1 mouse cellular context compared by ENCODE assay signal in the genomic region with DNA sequence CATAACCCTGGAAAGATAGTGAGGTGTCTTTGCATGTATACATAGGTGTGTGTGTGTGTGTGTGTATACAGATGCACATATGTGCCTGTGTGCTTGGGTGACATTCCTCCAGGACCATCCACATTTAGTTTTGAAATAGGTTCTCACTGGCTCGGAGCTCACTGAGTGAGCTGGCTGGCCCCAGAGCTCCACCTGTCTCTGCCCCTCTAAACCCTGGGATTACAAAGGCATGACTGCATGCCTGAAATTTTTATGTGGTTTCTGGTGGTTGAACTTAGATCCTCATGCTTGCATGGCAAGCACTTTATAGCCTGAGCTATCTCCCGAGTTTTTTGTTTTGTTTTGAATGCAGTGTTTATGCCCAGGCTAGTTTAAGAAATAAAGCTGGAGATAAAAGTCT.
TF ChIP-seq lines count a peak whose summit lies in the region.

No protein-coding gene starts in this region.

TF ChIP-seq in C2C12, 6 proteins besides CTCF, POLR2A, EP300 and RAD21 (continued from another document):
- no peak for TF ChIP-seq FOSL1 (IDR thresholded peaks at IDR 0.05; ENCODE audit: insufficient read depth, low read length, poor library complexity, severe bottlenecking)
- TF ChIP-seq CEBPB (IDR thresholded peaks at IDR 0.05; ENCODE audit: low read depth), result peak; percentile 27
- TF ChIP-seq MYOD1 (IDR thresholded peaks at IDR 0.05; ENCODE audit: control insufficient read depth, insufficient read length, low read depth), result peak; percentile 98
- peak; percentile 36 for TF ChIP-seq MAX (IDR thresholded peaks at IDR 0.05)
